8 mouse cellular contexts compared by ENCODE assay signal in genomic region chr5:134316721-134317120, GRCm38 (mm10). TPM values are rescaled to one million over a fixed set of nuclear protein-coding genes. Genes with fewer than 3 reads are reported as not detected.
DNase-seq lines count a peak whose midpoint lies in the region; ATAC-seq and TF ChIP-seq lines count a peak whose summit lies in the region.

No protein-coding gene starts in this region.

- TF ChIP-seq CTCF in thymus, adult 2 months (IDR thresholded peaks at IDR 0.05; ENCODE audit: borderline replicate concordance, control insufficient read depth, extremely low read depth, insufficient read depth, low read length, poor library complexity), result no peak

- peak overlapping the region; percentile 100 for H3K27ac ChIP-seq in forebrain, embryonic 12.5 days
- no peak overlapping the region for H3K27ac ChIP-seq in forebrain, embryonic 16.5 days (ENCODE audit: low read length)
- no peak overlapping the region for H3K27ac ChIP-seq in thymus, adult 2 months (ENCODE audit: control insufficient read depth, insufficient read depth, low read length)

- no peaks in the 10 kb centered on the region for H3K27me3 ChIP-seq in forebrain, embryonic 12.5 days
- H3K27me3 ChIP-seq in forebrain, embryonic 16.5 days (replicated peaks; ENCODE audit: control insufficient read depth, insufficient read depth, low read length), result no peaks in the 10 kb centered on the region
- no peaks in the 10 kb centered on the region for H3K27me3 ChIP-seq in thymus, adult 2 months (ENCODE audit: control insufficient read depth, insufficient read depth, low read length)

- TF ChIP-seq POLR2A in thymus, adult 2 months (IDR thresholded peaks at IDR 0.05; ENCODE audit: control insufficient read depth, extremely low read depth, insufficient read depth, low read length, poor library complexity), result no peak

- peak overlapping the region; percentile 71; the same call in 1 of the 2 replicates for H3K4me2 ChIP-seq in forebrain, embryonic 12.5 days
- H3K4me2 ChIP-seq in forebrain, embryonic 16.5 days (ENCODE audit: low read length), result no peak overlapping the region

- no peak overlapping the region for H3K9ac ChIP-seq in forebrain, embryonic 12.5 days
- no peak overlapping the region for H3K9ac ChIP-seq in forebrain, embryonic 16.5 days (replicated peaks; ENCODE audit: low read depth, low read length)

- 51% methylated on average over 7 of the region's 7 CpGs for WGBS in forebrain, embryonic 12.5 days
- WGBS in forebrain, embryonic 16.5 days, result 31% methylated on average over 7 of the region's 7 CpGs
- 94% methylated on average over 7 of the region's 7 CpGs for whole genome bisulfite sequencing in thymus, adult 2 months

- DNase-seq in ovary, adult 18-20 months (ENCODE audit: low spot score), result peak; percentile 56
- no peak for DNase-seq in ovary, postnatal 10 days (ENCODE audit: low spot score)
- peak; percentile 62 for DNase-seq in kidney, postnatal 10 days
- DNase-seq in testis, postnatal 10 days (ENCODE audit: low spot score), result peak; percentile 64
- DNase-seq in thymus, adult 2 months, result no peak
- no peak for DNase-seq in embryo, embryonic 10.5 days (ENCODE audit: low spot score)

- H3K4me3 ChIP-seq in forebrain, embryonic 12.5 days (replicated peaks), result no peak overlapping the region
- no peak overlapping the region for H3K4me3 ChIP-seq in forebrain, embryonic 16.5 days (replicated peaks; ENCODE audit: low read length)
- H3K4me3 ChIP-seq in thymus, adult 2 months (ENCODE audit: control insufficient read depth, insufficient read depth, low read length), result no peak overlapping the region

- H3K9me3 ChIP-seq in forebrain, embryonic 12.5 days, result no peaks in the 10 kb centered on the region
- H3K9me3 ChIP-seq in forebrain, embryonic 16.5 days (ENCODE audit: control insufficient read depth, low read length), result no peaks in the 10 kb centered on the region

- H3K4me1 ChIP-seq in forebrain, embryonic 12.5 days, result peaks cover 26% of the 10 kb centered on the region
- peaks cover 24% of the 10 kb centered on the region for H3K4me1 ChIP-seq in forebrain, embryonic 16.5 days (replicated peaks; ENCODE audit: control insufficient read depth, insufficient read depth, low read length)
- peaks cover 17% of the 10 kb centered on the region for H3K4me1 ChIP-seq in thymus, adult 2 months (replicated peaks; ENCODE audit: control insufficient read depth, insufficient read depth, low read length)

- no peak for ATAC-seq in forebrain, embryonic 12.5 days (ENCODE audit: low FRiP score)
- no peak for ATAC-seq in forebrain, embryonic 16.5 days

- H3K36me3 ChIP-seq in forebrain, embryonic 12.5 days (replicated peaks), result no peaks in the 10 kb centered on the region
- H3K36me3 ChIP-seq in forebrain, embryonic 16.5 days (ENCODE audit: control insufficient read depth, insufficient read depth), result no peaks in the 10 kb centered on the region
- H3K36me3 ChIP-seq in thymus, adult 2 months (ENCODE audit: control insufficient read depth, insufficient read depth, low read length), result no peaks in the 10 kb centered on the region

RNA-seq across cellular contexts. Expression of gene Gtf2i, which starts 2.2 kb away (rescaled TPM):
- 245 and 247 TPM in 2 replicates for polyA plus RNA-seq in forebrain, embryonic 12.5 days (2016; fragmentation: Nextera tagmentation; extraction: Ambion mirVana)
- polyA plus RNA-seq in forebrain, embryonic 16.5 days (2015; fragmentation: Nextera tagmentation; extraction: Ambion mirVana), result 168 and 187 TPM in 2 replicates
- 131 and 136 TPM in 2 replicates for polyA plus RNA-seq in thymus, adult 2 months (2012; rRNA removed)

Comparison
In these comparisons a context has a peak if more than half of its experiments do, and no peak if none do; other contexts are left out.
1. DNase-seq: peak in ovary, adult 18-20 months (single experiment), kidney, postnatal 10 days (single experiment) and testis, postnatal 10 days (single experiment); none in ovary, postnatal 10 days (single experiment), thymus, adult 2 months (single experiment) and embryo, embryonic 10.5 days (single experiment).